Mouse (Mus musculus) megakaryocyte, adult 5-6 weeks (primary cell): ENCODE results near the gene Tmem11. TPM values are rescaled to one million over a fixed set of nuclear protein-coding genes. Genes with fewer than 3 reads are reported as not detected.
"Not testable (repeated sequence)": the region's sequence is repeated elsewhere in the genome, so short reads cannot be mapped to it uniquely, and the experiment has no call there.

Experiments used
- ATAC-seq: 2 replicates; pipeline ENCODE4 v1.8.0; 2016; ENCODE audit warnings: mild to moderate bottlenecking, inconsistent platforms; ENCODE audit not compliant: poor library complexity, severe bottlenecking
- total RNA-seq, 2 experiments: library from RNA; stranded (forward) in 1 of 2; stranded (reverse) in 1 of 2; fragments of 153-499, 151-499 nt in 1 of 2; fragments of 221-1000, 200-1000 nt in 1 of 2; gene quantifications; 2 replicates each; pipeline versions ENCODE4 v1.2.3 to v1.2.4; 2015 to 2017

The Tmem11 gene
- total RNA-seq, 2 experiments from 2014 or later = 13.3 to 37.7 TPM

- no peak for ATAC-seq
Measured at GRCm38 (mm10) chr11:60889861-60890260, 10.8 kb upstream of the Tmem11 start.

- not testable (repeated sequence) for ATAC-seq
Measured at GRCm38 (mm10) chr11:60886986-60887385, 7.9 kb upstream of the Tmem11 start.

- no peak for ATAC-seq
Measured at GRCm38 (mm10) chr11:60882386-60882785, 3.3 kb upstream of the Tmem11 start.

- no peak for ATAC-seq
Measured at GRCm38 (mm10) chr11:60880559-60880958, 1.5 kb upstream of the Tmem11 start.

GRCm38 (mm10) chr11:60879423-60879822, 351 bp upstream of the Tmem11 start:
- peak; percentile 60 for ATAC-seq

GRCm38 (mm10) chr11:60878056-60878612, 938 bp downstream of the Tmem11 start:
- ATAC-seq = 0 out of 2 replicates have a peak, but pooled peaks have one; percentile 2

GRCm38 (mm10) chr11:60873101-60873500, 6.0 kb downstream of the Tmem11 start:
- no peak for ATAC-seq

- no peak for ATAC-seq
Measured at GRCm38 (mm10) chr11:60871409-60871808, 7.7 kb downstream of the Tmem11 start.

GRCm38 (mm10) chr11:60869471-60869870, 9.6 kb downstream of the Tmem11 start:
- ATAC-seq = not testable (repeated sequence)

- no peak for ATAC-seq
Measured at GRCm38 (mm10) chr11:60867904-60868303, 11.2 kb downstream of the Tmem11 start.

GRCm38 (mm10) chr11:60867456-60867855, 11.6 kb downstream of the Tmem11 start:
- no peak for ATAC-seq

- ATAC-seq = no peak
Measured at GRCm38 (mm10) chr11:60866021-60866420, 13.1 kb downstream of the Tmem11 start.

GRCm38 (mm10) chr11:60864916-60865315, 14.2 kb downstream of the Tmem11 start:
- ATAC-seq = no peak

- ATAC-seq = no peak
Measured at GRCm38 (mm10) chr11:60864166-60864565, 14.9 kb downstream of the Tmem11 start.

GRCm38 (mm10) chr11:60863196-60863595, 15.9 kb downstream of the Tmem11 start:
- ATAC-seq = no peak

- no peak for ATAC-seq
Measured at GRCm38 (mm10) chr11:60861993-60862392, 17.1 kb downstream of the Tmem11 start.

GRCm38 (mm10) chr11:60856587-60856986, 22.5 kb downstream of the Tmem11 start:
- ATAC-seq = no peak

- ATAC-seq = no peak
Measured at GRCm38 (mm10) chr11:60845415-60845814, 33.7 kb downstream of the Tmem11 start.

- no peak for ATAC-seq
Measured at GRCm38 (mm10) chr11:60843412-60843811, 35.7 kb downstream of the Tmem11 start.

GRCm38 (mm10) chr11:60841467-60842200, 37.4 kb downstream of the Tmem11 start:
- no peak for ATAC-seq

GRCm38 (mm10) chr11:60837644-60838406, 41.2 kb downstream of the Tmem11 start:
- ATAC-seq = peak; percentile 89

GRCm38 (mm10) chr11:60836897-60837296, 42.2 kb downstream of the Tmem11 start:
- ATAC-seq = no peak
